Mouse (Mus musculus) cerebellum, postnatal 36 days (tissue): Measurements from ENCODE around the gene Xaf1.

Experiments
- DNase-seq, 2 experiments: peaks; one replicate each; pipeline ENCODE4 v3.0.0; 2021 to 2022; ENCODE audit warnings: mixed read lengths in 2 of 2

Gene Xaf1

GRCm38 (mm10) chr11:72301334-72301733 is at the start of gene Xaf1:
Xaf1 (plus strand) TSS chr11:72301629.
- no peak for DNase-seq

DNA sequence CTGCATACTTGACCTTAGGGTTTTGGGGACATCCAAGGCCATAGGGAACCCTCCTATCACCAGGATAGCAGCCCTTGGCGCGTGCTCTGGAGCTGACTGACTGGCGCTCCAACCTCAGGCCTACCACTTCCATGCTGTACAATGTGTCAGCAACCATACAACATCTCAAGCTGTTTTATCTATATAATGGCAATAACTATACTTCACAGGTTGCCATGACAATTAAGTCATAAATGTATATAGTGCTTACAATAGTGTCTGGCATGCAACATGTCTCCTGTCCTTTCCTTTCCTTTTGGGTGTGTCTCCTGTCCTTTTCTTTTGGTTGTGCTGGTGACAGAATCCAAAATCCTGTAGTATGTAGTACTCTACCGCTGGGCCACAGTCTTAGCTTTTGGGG is 45.8 kb upstream of the Xaf1 start:
- DNase-seq: no peak

- no peak for DNase-seq
Observed at GRCm38 (mm10) chr11:72256441-72256840, 45.0 kb upstream of the Xaf1 start.

- DNase-seq: peak; percentile 4 to 7
Observed at GRCm38 (mm10) chr11:72265483-72265882, 35.9 kb upstream of the Xaf1 start.

GRCm38 (mm10) chr11:72266207-72266959 is 35.0 kb upstream of the Xaf1 start:
- peak; percentile 19 to 34 for DNase-seq

DNA sequence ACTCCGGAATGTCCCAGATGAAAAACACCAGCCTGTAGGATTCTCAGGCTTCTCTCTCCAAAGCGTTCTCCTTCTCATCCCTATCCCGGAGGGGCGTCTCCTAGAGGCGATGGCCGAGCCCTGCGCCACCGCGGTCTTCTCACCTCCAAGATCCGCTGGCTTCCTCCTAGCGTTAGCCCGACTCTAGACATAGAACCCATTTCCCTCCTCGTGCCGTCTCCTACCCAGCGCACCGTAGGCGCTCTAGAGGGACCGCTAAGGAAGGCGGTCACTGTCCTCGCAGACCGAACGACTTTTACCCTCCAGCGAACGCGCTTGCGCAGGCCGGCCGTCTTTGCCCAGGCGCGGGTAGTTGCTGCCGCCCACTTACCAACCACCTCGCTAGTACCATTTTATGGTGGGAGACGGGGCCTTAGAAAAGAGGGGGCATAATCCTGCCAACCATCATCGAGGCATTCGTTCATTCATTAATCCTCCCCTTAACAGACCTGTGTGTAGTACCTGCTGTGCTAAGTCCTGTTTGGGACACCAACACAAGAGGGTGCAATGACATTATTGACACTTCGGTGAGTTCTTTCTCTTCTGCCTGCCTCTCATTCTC is 34.4 kb upstream of the Xaf1 start, which contains the start of gene Slc13a5:
Slc13a5 (minus strand) TSS at position 263 of the 601 bp plus-strand sequence.
- peak in 1 of 2 experiments; percentile 4 for DNase-seq

- no peak for DNase-seq
Observed at GRCm38 (mm10) chr11:72271761-72272160, 29.7 kb upstream of the Xaf1 start.

- DNase-seq: no peak
Observed at GRCm38 (mm10) chr11:72273341-72273740, 28.1 kb upstream of the Xaf1 start.

DNA sequence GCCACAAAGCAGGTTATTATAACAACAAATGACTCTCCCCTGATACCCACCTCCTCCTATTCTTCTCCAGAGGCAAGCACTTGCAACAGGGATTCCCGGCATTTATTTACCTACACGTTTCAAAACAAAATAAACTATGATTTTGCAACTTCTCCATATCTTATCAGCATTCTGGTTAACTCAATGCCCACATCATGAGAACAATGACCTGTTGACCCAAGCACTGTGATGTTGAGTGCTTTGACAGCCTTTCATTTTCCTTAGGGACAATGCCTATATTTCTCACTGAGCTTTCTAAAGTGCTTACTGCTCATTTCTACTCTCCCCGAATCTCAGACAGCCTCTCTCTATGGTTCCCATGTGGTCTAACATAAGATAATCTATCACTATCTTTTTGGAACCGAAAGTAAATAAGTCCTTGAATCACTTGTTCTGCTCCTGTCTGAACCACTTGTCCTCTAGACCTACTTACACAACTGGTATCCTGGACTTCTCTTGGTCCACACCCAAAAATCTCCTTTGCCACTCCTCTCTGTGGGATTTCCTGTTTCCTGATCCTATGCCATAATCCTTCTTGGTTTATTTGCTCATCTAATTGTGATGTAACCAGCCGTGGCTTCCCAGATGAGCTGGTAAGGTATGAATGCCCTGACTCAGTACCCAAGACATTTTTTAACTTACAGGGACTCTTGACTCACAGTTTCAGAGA is 20.1 kb upstream of the Xaf1 start:
- no peak for DNase-seq

DNA sequence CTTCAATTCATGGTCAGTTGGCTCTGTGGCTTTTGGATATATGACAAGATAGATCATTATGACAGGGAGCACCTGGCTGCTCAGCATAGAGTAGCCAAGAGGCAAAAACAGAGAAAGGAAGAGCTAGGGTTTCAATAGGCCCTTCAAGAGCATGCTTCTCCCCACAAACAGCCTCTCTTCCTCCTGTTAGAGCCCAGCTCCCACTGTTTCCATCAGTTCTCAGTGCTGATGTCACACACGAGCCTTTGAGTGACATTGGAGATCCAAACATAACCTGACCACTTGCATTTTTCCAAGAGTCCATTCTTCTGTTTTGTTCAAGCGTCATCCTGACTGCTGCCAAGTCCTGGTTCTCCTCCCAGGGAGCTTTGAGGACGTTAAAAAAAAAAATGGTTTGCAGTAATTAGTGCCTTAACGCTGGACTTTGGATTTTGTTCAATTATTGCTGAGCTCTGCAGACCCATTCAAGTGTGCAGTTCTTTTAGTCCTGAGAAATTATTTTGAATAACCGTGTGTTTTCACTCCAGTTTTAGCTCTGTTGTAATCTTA is 19.5 kb upstream of the Xaf1 start:
- no peak for DNase-seq

GRCm38 (mm10) chr11:72283486-72284224 is 17.8 kb upstream of the Xaf1 start:
- no peak for DNase-seq

- DNase-seq: no peak
Observed at GRCm38 (mm10) chr11:72284532-72285182, 16.8 kb upstream of the Xaf1 start.

DNA sequence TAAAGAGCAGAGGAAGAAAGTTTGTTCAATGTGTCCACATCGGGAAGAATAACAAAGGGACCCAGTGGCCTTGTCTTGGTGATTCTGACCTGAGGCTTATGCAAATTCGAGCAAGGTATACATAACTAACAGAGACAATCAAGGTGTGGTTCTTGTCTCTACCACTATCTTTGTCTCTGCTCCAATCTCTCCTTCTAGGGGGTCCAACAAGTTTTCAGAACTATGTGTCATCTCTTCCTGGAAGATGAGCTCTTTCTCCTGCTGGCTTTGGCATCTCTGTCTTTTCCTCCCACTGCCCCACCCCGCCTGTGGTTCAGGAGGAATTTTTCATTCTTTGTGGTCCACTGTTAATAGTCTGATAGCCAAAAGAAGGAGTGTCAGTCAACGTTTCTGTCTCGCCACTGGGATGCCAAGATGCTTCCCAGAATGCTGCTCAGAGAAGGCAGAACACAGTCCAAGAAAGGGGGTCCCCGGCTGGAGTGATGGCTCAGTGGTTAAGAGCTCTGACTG is 15.4 kb upstream of the Xaf1 start:
- no peak for DNase-seq

GRCm38 (mm10) chr11:72286651-72287050 is 14.8 kb upstream of the Xaf1 start:
- DNase-seq: no peak

DNA sequence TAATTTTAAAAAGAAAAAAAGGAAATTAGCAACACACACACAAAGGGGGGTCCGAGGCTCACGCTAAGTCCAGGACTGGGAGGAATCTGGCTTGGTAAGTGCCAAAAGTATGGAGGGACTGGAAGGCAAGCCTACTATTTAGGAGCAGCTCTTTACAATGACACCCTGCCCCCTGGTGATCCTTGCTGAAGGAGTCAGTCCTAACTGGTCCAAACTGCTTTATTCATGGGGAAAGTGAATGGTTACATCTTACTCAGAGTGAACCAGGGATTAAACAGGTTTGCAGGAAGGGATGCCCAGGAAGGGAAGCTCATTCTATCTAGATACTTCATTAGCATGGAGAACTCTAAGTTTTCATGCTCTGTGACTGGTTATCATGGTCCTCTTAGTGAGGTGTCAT is 14.3 kb upstream of the Xaf1 start:
- no peak for DNase-seq

DNA sequence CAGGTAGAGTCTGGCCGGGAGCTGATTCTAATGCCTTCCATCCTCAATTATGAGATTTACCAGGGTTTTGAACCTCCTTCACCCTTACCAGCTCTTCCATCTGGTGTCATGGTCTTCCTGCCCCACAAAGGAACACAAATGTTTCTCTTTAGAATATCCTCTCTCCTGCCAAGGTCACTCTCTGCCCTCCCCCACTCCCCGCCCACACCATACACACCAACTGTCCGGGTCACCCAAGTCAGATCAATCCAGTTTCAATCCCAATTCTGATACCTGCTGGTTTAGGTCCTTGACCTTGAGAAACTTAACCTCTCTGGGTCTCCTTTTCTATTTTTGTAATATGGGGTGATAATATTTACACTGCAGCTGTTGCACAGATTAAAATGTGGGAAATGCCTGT is 13.9 kb upstream of the Xaf1 start:
- DNase-seq: no peak

GRCm38 (mm10) chr11:72293116-72293515 is 8.3 kb upstream of the Xaf1 start:
- no peak for DNase-seq

DNA sequence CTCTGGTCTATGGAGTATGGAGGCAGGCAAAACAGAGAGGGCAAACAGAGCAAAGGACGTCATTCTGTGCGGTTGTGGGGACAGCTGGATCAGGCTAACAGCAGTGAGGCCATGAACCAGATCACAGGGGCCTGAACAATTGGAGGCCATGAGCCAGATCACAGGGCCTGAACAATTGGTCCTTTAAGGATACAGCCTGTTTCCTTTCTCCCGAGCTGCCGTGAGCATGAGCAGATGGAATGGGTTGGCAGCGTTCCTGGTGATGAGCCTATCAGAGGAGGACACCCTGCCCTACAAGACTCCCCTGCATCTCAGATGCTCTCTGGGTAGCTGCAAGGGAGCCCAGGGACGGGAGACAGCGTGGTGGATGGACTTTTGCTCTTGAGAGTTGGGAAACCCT is 801 bp downstream of the Xaf1 start:
- peak; percentile 69 to 70 for DNase-seq

GRCm38 (mm10) chr11:72307461-72307860 is 6.0 kb downstream of the Xaf1 start:
- DNase-seq: no peak

DNA sequence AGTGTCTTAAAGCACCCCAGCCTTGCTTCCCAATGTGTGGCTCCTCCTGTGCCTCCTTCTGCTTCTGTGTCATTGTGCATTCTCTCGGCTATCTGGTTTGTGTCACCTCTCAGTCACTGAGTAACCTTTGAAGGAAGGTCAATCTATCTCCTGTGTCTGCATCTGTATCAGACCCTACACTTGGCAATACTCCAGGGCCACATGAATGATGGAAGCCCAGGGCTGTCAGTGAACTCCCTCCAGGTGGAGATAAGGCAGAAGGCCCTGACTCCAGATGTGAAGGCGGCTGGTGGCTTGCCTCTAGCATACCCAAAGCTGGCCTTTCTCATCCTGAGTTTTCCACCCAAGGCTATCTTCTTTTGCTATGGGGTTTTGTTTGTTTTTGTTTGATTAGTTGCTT is 7.6 kb downstream of the Xaf1 start:
- DNase-seq: no peak

GRCm38 (mm10) chr11:72310491-72310890 is 9.1 kb downstream of the Xaf1 start:
- DNase-seq: no peak
